Mouse (Mus musculus) cerebellum, adult 18-20 months (tissue): ENCODE data around the gene Crabp2.
A peak's percentile ranks its signal among the peaks of the same experiment; 100 is the strongest.

Experiments
- DNase-seq, 2 experiments: peaks; one replicate each; pipeline ENCODE4 v3.0.0; 2021

The Crabp2 gene

DNA sequence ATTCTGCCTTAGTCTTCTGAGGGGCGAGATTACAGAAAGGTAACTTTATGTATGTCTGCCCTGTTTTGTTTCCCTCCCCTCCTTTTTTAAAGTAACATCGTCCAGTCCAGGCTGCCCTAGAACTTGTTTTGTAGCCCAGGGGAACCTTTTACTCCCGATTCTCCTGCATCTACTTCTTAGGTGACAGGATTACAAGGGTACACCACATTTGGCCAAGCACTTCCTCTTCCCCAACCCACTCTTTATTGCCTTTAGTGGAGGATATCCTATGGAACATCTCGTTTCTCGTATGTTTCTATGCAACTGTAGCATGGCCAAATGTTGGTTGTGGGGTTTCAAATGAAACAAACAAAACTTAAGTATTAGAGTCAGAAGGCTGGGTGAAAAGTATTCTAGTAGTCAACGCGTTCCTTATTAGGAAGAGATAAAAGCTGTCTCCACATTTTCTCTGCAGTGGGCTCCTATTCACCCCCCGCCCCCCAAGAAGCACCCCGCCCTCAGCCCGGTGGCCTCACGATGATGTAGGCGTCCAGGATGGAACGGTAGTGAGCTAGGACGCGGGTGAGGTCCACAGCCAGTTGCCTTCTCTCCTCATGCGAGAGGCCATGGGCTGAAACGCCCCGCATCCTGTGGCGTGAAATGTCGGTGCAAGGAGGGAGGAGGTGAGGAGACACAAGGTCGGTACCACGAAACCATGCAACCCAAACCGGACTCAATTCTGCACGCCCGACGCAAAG, 19.0 kb upstream of the Crabp2 start:
- DNase-seq, result no peak

DNA sequence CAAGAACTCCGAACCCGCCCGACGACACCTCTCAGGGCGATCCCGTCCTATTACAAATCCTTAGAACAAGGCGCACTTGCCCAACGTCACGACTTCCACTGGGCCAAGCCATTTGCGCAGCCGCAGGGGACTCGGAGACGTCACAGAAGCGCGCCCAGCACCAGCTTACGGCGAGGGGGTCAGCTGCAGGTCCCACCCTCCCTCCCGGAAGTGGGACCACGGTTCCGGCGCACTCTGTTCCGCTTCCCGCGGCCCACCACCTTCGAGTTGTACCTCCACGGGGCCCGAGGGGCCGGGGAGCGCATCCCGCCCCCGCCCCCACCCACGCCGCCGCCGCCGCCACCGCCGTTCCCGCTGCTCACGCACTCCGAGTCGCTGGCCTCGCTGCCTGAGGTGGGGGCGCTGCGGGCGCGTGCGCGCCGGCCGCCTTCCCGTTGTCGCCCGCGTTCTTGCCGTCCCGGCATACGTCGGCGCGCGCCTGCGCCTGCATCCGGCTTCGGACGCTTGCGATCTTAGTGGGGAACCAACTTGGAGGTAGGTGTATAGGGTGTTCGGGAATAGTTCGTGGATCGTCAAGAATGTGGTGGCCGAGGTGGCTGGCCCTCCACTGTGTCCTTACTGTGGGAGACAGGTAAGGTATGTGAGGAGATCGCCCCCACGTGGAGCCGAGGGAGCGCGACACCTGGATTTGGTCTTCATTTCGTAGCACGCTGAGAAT, 18.2 kb upstream of the Crabp2 start, which contains the start of the genes Isg20l2 and Rrnad1:
Gene Isg20l2 (plus strand): TSS at position 237 of the 718 bp plus-strand sequence.
Gene Rrnad1 (minus strand): TSS at position 640 of the 718 bp plus-strand sequence.
- peak; percentile 97 to 98 for DNase-seq

DNA sequence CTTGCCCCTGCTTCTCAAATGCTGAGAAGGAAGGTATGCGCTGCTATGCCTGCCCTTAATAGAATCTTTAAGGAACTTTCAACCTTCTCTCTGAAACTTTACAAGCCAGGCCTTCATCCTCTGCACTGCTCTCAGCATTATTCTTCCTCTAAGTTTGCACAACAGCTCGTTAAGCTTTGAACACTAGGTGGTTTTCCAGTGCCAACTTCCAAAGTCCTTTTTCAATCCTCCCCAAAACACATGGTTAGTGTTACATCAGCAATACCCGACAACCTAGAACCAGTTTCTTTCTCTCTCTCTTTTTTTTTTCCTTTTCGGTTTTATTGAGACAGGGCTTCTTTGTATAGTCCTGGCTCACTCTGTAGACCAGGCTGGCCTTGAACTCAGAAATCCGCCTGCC, 14.4 kb upstream of the Crabp2 start:
- no peak for DNase-seq

DNA sequence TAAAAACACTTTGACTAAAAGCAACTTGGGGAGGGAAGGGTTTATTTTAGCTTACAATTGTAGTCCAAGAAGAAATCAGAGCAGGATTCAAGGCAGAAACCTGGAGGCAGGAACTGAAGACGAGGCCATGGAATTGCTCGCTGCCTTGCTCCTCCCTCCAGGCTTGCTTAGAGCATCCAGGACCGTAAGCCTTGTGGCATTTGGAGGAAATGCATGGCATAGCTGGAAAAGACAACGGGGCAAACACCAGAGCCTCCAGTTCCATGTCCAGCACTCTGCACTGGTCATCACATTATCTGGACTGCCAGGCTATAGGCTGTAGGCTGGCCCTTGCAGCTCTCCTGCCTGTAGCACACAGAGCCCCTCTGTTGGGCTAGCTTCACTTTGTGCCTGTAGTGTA, 14.0 kb upstream of the Crabp2 start:
- DNase-seq, result no peak

DNA sequence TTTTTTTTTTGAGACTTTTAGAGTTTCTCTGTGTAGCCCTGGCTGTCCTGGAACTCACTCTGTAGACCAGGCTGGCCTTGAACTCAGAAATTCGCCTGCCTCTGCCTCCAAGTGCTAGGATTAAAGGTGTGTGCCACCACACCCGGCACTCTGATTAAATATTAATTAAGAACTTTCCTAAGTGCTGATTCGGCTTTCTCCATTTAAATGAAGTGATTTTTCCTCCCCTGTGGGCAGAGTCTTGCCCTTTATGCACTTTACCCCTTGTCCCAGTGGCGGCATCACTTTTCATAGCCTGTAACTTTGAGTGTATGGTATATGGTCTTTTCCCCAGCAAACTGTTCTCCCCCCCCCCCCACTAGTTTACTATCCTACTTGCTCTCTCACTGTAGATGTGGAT, 13.3 kb upstream of the Crabp2 start:
- no peak for DNase-seq

DNA sequence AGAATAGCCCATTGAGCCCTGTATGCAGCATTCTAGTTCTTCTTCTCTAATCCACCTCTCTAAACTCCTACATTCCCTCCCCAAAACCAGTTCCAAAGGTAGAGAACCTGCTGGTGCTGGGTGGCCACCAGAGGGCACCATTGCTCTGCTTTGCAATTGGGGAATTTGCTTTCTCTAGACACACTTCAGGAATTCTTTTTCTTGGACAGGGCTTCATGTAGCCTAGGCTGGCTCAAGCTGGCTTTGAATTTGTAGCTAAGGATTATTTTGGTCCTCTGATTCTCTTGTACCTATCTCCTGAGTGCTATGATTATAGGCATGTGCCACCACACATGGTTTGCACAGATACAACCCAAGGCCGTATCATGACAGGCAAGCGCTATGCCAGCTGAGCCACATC, 12.7 kb upstream of the Crabp2 start:
- DNase-seq, result peak; percentile 80 to 84

DNA sequence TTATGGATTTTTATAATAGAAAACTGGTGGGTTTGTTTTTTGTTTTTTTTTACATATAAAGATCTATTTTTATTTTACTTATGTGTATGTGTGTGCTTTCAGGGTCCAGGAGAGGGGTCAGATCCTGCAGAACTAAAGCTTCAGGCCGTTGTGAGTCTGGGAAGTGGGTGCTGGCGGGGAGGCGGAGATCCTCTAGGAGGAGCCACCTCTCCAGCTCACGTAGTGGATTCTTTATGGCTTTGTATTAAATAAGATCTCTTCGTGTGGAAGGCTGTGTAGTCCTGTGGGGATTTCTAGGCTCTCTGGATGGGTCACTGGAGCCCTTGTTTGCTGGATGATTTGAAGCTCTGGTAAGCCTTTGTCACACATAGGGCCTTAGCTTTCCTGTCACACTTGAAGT, 7.9 kb upstream of the Crabp2 start:
- no peak for DNase-seq

DNA sequence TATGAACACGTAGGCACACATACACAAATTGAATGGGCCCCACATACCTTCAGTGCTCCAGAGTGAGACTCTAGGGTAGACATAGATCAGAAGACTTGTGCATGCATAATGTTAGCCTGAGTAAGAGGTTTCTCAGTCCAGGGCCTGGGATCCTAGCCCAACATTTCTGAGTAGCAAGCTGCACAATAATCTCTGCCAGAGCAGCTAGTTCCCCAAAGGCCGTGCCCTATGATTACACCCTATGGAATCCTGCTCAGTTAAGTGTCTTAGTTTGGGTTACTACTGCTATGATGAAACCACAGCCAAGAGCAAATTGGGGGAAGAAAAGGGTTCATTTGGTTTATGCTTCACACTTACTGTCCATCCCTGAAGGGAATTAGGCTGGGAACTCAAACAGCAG, 6.0 kb upstream of the Crabp2 start:
- DNase-seq, result no peak

DNA sequence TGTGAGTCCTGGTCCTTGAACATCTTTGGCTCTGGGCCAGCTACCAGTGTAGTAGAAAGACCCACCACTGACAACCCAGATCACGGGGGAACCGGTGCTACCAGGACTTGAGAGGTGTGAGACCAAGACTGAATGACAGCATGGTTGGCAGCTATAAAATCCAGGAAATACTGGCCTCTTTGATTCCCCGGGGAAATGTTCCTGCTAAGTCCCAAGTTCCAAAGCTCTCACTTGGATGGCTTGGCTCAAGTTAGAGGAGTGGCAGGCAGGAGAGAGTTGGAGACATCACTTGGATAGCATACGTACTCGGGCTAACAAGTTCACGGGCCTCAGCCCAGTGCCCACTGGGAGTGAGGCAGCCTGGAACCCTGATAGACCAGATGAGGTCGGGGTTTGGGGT, 4.9 kb upstream of the Crabp2 start:
- DNase-seq, result no peak

DNA sequence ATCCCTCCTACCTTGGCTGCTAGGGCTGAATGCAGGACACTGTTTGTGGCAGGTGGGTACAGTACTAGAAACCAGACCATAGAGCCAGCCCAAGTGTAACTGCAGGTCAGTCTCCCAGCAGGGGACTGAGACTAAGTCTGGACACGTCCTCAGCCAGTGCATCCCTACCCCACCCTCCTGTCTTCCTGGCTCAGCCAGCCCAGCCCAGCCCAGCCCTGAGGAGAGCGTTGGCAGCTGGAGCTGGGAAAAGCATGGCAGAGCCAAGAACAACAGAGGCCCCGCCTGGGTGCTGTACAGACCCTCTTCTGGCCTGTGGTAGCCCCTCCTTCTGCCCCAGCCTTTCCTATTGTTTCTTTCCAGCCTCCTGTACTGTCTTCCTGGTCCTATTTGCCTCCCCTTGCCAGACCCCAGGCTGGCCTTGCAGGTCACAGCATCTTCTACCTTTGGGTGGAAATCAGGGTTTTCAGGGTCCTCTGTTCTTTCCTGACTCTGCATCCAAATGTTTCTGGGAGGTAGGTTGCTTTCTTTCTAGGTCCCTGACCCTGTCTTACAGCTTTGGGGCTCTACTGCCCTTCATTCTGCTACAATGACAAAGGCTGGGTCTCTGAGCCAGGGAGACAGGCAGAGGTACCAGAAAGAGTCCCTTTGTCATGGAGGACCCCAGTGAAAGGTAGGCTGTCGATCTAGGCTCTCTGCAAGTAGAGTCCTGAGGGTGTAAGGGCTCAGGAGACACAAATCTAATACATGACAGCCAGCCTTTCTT, 3.4 kb upstream of the Crabp2 start:
- DNase-seq, result no peak

DNA sequence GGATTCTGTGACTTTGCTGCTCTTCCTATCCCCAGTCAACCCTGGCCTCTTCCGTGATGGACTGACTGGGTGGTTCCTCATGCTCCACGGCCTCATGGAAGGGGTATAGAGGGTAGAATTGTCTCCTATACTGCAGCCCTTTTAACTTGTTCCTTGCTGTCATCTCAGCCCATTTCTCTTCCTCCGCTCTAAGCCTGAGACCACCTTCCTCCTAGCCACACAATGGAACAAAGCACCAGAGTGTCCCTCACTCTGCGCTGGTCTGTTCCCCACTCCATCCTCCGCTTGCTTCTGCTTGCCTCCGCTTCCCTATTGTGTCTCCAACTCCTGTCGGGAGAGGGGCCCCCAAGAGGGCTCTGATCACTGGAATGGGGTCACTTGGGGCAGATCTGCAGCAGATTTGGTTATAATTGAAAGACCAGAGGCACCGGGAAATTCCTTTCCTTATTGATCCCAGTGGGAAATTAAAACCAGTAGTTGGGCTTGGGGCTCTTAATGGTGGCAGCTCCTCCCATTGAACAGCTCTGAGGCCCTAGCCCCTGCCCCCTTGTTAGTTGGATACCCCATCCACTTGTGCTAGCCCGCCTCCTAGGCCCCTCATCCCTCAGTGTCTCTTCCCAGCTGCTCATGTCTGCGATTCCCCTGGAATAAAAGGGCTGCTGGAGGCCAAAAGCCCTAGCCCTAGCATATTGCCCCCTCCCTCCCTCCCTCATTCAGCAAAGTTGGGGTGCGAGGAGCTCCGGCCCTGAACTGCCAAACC, 2.5 kb upstream of the Crabp2 start:
- DNase-seq, result no peak

DNA sequence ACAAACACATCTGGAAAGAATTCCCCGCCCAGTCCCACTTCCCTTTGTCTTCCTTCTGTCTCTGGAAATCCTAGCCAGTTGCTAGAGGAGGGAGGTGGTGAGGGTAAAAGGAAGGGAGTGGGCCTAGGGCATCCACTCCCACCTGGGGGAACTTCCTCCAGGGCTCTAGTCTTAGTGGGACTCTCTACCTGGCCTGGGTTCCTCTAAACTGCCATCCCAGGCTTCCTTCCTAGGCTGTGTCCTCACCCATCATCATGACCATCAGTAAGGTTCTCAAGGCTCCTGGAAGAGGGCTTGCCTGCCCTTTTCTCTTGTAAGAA, 2.0 kb upstream of the Crabp2 start:
- no peak for DNase-seq

DNA sequence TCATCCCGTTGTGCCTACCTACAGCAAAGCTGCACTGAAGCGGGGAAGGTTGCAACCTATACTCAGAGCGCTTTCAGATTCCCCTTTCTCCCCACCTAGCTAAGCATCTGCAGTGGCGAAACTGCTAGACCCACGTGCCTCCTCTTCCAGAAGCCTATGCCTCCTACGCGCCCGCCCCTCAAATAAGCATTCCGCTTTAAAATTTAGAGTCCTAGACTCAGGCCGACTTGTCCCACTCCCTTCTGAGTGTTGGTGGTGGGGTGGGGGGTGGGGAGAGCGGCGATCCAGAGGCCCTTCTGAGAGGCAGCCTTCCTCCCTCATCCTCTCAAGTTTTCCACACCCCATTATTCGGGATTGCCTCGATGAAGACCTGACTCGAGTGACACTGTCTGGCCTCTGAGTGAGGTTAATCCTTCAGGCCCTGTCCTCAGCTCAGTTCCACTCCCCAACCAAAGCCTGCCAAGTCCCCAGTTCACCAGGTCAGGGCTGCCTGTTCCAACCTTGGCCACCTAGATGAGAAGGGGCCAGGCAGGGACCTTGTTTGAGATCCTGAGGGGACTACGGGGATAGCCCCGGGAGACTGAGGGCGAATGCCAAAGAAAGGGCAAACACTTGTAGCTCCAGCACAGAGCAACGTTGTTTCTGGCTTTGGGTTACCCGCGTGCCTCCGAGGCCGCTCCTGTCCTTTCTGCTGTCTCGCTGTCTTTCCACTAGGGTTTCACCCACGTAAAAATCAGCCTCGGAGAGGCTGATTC, 1.2 kb upstream of the Crabp2 start:
- no peak for DNase-seq

DNA sequence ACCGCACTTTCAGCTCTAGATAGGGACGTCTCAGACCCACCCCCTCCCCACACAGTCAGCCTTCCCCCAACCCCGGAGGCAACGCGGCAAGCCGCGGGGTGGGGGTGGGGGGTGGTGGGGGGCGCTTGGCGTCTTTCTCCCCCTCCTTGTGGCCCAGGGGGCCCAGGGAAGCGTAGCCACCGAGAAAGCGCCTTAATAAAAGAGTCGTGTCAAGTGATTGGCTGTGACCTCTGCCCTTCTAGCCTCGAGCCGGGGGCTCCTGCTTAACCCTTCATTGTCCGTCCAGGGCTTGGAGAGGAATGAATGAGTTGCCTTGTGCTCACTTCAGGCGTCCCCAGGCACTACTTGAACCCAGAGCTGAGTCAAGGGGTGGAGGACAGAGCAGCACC, 661 bp upstream of the Crabp2 start:
- DNase-seq, result no peak

DNA sequence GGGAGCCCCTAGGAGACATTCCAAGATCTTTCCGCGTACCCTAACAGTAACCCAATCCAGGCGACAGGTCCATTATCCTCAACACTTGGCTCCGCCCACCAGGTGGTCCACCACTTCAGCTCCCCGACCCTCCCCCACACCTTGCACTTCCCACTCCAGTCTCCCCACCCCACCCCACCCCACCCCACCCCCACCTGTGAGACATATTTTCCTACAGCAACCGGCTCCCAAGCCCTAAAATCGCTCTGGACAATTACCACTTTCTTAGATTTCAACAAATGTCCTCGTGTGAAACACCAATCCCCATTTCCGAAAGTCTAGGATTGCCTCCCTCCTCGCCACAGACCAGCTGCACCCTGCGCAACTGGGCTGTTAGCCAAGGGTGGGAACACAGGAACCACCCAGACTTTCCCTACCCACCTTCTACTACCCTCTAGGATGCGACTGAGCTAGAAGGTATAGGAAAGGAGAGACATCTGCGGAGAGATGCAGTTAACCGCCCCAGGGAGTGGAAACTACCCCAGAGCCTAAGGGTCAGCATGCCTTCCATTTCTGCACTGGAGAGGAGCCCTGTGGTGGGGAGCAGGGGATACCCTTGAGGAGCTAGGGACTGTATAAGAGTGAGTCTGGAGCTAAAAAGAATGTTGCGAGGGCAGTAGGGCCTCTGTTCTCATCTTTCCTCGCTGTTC, 944 bp downstream of the Crabp2 start:
- no peak for DNase-seq

DNA sequence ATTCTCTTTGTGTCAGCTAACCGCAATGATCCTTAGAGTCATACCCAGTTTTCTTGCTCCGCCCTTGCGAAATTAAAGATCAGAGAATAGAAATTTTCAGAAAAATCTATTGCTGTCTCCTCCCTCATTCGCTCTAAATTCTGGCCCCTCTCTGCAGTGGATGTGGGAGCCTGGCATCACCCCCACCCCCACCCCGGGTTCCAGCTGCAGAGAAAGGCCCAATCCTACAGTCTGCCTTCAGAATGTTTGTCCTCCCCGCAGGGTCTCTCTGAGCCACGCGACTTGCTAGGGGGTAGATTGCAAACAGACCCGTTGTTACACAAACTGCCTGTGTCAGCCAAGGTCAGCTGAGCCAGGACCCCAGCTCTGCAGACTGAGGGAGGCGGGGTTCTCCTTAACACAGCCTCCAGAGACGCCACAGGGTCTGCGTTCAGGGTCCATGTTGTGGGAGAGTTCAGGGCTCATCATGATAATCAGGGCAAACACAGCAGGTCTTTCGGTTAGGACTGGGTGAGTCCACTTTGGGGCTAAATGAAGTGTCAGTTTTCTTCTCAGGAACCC, 1.6 kb downstream of the Crabp2 start:
- DNase-seq, result no peak

DNA sequence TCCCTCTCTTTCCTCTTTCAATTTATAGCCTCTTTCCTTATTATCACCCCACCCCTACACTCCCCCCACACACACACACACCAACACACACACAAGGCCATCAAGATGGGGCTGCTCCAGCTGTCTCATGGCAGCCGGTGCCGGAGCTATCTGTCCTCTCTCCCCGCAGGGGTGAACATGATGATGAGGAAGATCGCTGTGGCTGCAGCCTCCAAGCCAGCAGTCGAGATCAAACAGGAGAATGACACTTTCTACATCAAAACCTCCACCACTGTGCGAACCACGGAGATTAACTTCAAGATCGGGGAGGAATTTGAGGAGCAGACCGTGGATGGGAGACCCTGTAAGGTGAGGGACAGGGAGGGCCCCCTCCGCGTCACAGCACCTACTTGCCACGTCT, 3.5 kb downstream of the Crabp2 start:
- no peak for DNase-seq

DNA sequence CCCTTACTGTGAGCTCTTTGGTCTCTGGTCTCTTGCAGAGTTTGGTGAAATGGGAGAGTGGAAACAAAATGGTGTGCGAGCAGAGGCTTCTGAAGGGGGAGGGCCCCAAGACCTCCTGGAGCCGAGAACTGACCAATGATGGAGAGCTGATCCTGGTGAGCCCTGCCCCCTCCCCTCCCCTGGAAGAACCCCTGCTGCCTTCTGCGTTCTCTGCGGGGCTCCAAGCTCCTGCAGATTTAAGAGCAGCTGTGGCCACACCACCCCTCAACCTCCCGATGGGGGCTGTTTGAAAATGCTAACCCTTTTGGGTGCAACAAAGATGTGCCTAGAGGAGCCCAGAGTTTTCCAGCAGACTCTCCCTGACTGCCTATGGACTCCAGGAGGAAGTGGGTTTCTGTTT, 4.0 kb downstream of the Crabp2 start:
- no peak for DNase-seq

DNA sequence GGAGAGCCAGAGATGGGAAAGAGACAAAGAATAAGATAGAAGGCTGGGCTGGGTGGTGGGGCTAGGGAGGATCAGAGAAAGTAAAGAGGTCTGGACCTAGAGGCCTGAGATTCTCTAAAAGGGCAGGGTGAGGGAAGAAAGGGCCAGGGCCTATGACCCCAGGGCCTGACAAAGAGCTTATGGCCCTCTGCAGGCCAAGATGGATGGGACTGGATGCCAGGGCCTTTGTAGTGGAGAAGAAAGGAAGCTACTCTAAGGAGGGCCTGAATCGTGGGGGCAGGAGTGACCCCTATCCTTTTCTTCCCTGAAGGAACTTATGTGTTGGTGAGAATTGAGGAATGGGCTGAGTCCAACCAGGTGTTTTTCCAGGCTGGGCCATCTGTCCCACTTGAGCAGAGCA, 9.6 kb downstream of the Crabp2 start:
- DNase-seq, result no peak

DNA sequence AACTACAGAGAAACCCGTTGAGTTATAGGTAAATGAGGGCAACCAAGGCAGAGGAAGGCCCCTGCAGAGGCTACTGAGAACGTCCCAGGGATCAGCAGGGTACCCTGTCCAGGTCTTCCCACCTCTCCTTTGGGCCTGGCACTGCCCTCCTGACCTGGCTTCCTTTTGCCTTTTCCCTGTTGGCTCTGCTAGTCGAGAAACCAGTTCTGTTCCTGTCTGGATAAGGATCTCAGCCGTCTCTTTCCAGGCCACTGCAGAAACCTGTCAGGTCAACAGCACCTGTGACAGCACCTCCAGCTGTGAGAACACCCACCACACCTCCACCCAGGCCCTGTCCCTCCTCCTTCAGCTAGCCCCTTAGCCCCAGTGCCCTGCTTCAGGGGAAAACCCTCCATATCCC, 10.0 kb downstream of the Crabp2 start:
- no peak for DNase-seq

DNA sequence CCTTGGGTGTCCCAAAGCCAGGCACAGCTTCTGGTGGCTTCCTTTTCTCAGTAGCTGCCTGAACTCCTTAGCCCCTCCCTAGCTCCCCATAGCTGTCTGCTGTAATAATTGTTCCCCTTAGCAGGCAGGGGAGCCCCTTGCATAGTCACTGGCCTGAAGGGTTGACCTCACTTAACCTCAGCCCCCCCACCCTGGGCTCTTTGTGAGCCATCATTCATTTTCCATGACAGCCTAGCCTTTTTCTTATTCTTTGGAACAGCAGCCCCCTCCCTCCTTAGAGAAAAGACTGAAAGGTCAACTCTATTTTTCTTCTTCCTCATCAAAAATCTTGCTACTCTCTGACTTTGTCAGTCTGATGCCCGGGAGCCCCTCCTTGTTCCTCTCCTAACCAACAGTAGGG, 10.5 kb downstream of the Crabp2 start:
- DNase-seq, result no peak

DNA sequence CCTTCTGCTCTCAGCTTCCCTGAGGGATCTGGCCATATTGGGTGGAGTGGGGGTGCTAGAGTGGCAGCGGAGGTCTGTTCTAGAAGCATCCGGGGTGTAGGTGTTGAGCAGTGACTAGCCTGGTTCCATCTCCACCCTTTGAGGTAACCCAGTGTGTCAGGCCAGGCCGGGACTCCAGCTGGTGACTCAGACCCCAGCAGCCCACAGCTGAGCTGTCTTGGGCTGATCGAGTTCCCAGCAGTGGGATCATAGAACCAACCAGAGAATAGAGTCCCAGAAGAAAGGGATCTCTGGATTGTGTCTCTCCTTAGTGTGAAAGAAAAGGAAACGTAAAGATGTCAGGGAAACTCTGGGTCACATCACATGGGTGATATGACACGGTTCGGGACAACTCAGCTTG, 10.9 kb downstream of the Crabp2 start:
- no peak for DNase-seq
